Mouse (Mus musculus): ENCODE results near the gene Lin54. TPM values are rescaled to one million over a fixed set of nuclear protein-coding genes. Genes with fewer than 3 reads are reported as not detected.

Lin54 gene
- polyA plus RNA-seq, 1 experiment from 2014 or later, result 5.9 TPM

DNA sequence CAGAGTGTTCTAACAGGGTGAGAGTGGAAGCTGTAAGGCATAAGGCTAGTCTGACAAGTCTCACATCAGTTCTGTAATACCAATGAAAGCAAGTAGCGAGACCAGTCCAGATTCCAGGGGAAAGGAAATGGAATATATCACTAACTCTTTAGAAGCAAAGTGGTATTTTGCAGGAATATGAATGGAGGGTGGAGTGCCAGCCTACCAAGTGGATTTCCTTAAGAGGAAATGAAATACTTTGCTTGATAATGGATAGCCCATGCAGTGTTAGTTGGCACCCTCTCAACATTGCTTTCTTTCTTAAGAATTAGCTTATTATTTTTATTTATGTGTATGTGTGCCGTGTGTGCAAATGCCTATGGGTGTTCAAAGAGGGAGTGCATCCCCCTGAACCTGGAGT, 19.8 kb upstream of the Lin54 start:
- no peak for DNase-seq (ENCODE audit: low spot score)
- peak overlapping the region; percentile 2; the same call in 1 of the 2 replicates for H3K4me2 ChIP-seq (replicated peaks; ENCODE audit: low read depth)
- no peak overlapping the region for H3K27ac ChIP-seq (replicated peaks)
- no peak overlapping the region for H3K9ac ChIP-seq (ENCODE audit: low read length)
- no peak for ATAC-seq (ENCODE audit: low FRiP score, low TSS enrichment)
- no peaks in the 10 kb centered on the region for H3K9me3 ChIP-seq (ENCODE audit: control insufficient read depth, low read length)
- TF ChIP-seq CTCF (IDR thresholded peaks at IDR 0.05; ENCODE audit: low read depth) (no peak), EP300 (optimal IDR thresholded peaks at IDR 0.05) (no peak)
- H3K27me3 ChIP-seq (ENCODE audit: control insufficient read depth, insufficient read depth, low read length), result no peaks in the 10 kb centered on the region
- no peak overlapping the region for H3K4me3 ChIP-seq (ENCODE audit: low read depth, low read length)
- WGBS, result 62% methylated on average over 2 of the region's 2 CpGs
- H3K4me1 ChIP-seq (replicated peaks; ENCODE audit: control insufficient read depth, insufficient read depth), result 0 out of 2 replicates have a peak, but pooled peaks cover 3% of the 10 kb centered on the region
- no peaks in the 10 kb centered on the region for H3K36me3 ChIP-seq (ENCODE audit: control insufficient read depth, insufficient read depth, low read length)

GRCm38 (mm10) chr5:100519027-100519411, 18.6 kb upstream of the Lin54 start:
- Histone ChIP-seq H3K9ac (ENCODE audit: low read length) (peak overlapping the region; percentile 92), H3K36me3 (ENCODE audit: control insufficient read depth, insufficient read depth, low read length) (no peaks in the 10 kb centered on the region), H3K27me3 (ENCODE audit: control insufficient read depth, insufficient read depth, low read length) (no peaks in the 10 kb centered on the region), H3K9me3 (ENCODE audit: control insufficient read depth, low read length) (no peaks in the 10 kb centered on the region), H3K4me3 (ENCODE audit: low read depth, low read length) (peak overlapping the region; percentile 80), H3K27ac (replicated peaks) (peak overlapping the region; percentile 85), H3K4me1 (replicated peaks; ENCODE audit: control insufficient read depth, insufficient read depth) (0 out of 2 replicates have a peak, but pooled peaks cover 3% of the 10 kb centered on the region), H3K4me2 (replicated peaks; ENCODE audit: low read depth) (peak overlapping the region; percentile 74)
- DNase-seq (ENCODE audit: low spot score) (no peak), ATAC-seq (ENCODE audit: low FRiP score, low TSS enrichment) (no peak)
- TF ChIP-seq EP300 (optimal IDR thresholded peaks at IDR 0.05) (no peak), CTCF (IDR thresholded peaks at IDR 0.05; ENCODE audit: low read depth) (no peak)
- WGBS, result 7% methylated on average over 5 of the region's 5 CpGs

DNA sequence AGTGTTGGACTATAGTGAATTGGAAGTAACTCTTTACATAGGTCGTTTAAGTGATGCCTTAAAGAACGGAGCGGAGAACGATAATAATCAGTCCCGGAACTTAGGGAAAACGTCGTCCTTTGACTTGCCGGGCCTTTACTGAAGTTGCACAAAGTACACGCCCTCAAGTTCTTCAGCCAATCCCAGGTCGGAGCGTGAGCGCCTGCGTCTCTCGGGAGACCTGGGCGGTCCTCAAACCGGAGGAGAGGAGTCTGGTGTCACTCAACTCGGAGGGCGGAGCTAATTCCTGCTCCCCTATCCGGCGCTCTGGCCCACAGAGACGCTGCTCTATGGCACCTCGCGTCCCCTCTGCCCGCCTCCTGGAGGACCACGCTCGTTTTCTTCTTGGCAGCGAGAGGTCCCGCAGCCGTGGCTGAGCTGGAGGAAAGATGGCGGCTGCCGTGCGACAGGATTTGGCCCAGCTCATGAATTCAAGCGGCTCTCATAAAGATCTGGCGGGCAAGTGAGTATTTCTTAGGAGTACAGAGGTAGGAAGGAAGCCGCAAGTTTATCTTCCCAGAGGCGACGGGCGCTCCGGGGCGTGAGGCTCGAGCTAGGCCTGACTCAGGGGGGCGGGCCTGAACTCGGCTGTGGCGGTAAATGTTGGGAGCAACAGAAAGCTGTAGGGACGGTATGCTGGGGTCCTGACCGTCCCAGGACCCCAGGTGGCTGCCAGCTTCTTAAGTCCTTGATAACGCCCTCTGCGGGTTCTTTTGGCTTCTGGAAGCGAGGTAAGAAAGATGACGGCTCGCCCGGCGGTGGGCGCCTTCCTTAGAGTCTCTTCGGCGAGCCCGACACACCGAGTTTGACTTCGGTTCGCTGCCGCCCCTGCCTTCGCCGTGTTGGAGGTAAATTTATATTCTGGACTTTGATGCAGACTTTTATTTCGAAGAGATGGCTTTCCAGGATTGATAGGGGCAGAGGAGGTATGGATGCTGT, 17.9 kb upstream of the Lin54 start, which contains the start of gene Cops4:
Gene Cops4, plus strand, starts transcription at position 261 of the 978 bp plus-strand sequence.
- Histone ChIP-seq H3K4me1 (replicated peaks; ENCODE audit: control insufficient read depth, insufficient read depth) (0 out of 2 replicates have a peak, but pooled peaks cover 3% of the 10 kb centered on the region), H3K27me3 (ENCODE audit: control insufficient read depth, insufficient read depth, low read length) (no peaks in the 10 kb centered on the region), H3K9me3 (ENCODE audit: control insufficient read depth, low read length) (no peaks in the 10 kb centered on the region), H3K36me3 (ENCODE audit: control insufficient read depth, insufficient read depth, low read length) (no peaks in the 10 kb centered on the region), H3K4me3 (ENCODE audit: low read depth, low read length) (peak within 1 kb of the TSS; percentile 80), H3K9ac (ENCODE audit: low read length) (peak within 1 kb of the TSS; percentile 92), H3K4me2 (replicated peaks; ENCODE audit: low read depth) (peak within 1 kb of the TSS; percentile 74), H3K27ac (replicated peaks) (peak within 1 kb of the TSS; percentile 85)
- TF ChIP-seq CTCF (IDR thresholded peaks at IDR 0.05; ENCODE audit: low read depth) (peak; percentile 43; the same call in 1 of the 2 replicates), EP300 (optimal IDR thresholded peaks at IDR 0.05) (no peak)
- ATAC-seq (ENCODE audit: low FRiP score, low TSS enrichment), result peak; percentile 100
- under 1% methylated on average over 64 of the region's 64 CpGs for WGBS
- DNase-seq (ENCODE audit: low spot score), result peak; percentile 99

DNA sequence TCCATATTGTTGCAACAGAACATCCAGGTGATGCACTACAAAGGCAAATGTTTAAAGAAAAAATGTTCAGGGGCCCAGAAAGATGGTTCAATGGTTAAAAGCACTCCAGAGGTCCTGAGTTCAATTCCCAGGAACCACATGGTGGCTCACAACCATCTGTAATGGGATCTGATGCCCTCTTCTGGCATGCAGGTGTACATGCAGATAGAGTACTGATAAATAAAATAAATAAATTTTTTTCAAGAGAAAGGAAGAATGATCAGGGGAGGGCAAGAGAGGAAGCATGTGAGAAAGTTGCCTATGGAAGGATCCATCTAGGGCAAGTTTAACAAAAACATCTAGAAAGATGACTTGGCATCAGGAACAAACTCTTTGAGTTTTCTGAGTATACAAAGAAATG, 12.1 kb upstream of the Lin54 start:
- Histone ChIP-seq H3K27ac (replicated peaks) (no peak overlapping the region), H3K4me3 (ENCODE audit: low read depth, low read length) (no peak overlapping the region), H3K27me3 (ENCODE audit: control insufficient read depth, insufficient read depth, low read length) (no peaks in the 10 kb centered on the region), H3K9me3 (ENCODE audit: control insufficient read depth, low read length) (no peaks in the 10 kb centered on the region), H3K36me3 (ENCODE audit: control insufficient read depth, insufficient read depth, low read length) (no peaks in the 10 kb centered on the region), H3K4me1 (replicated peaks; ENCODE audit: control insufficient read depth, insufficient read depth) (no peaks in the 10 kb centered on the region), H3K4me2 (replicated peaks; ENCODE audit: low read depth) (no peak overlapping the region), H3K9ac (ENCODE audit: low read length) (no peak overlapping the region)
- TF ChIP-seq CTCF (IDR thresholded peaks at IDR 0.05; ENCODE audit: low read depth) (peak; percentile 21; the same call in 1 of the 2 replicates), EP300 (optimal IDR thresholded peaks at IDR 0.05) (no peak)
- no peak for ATAC-seq (ENCODE audit: low FRiP score, low TSS enrichment)
- DNase-seq (ENCODE audit: low spot score), result no peak

DNA sequence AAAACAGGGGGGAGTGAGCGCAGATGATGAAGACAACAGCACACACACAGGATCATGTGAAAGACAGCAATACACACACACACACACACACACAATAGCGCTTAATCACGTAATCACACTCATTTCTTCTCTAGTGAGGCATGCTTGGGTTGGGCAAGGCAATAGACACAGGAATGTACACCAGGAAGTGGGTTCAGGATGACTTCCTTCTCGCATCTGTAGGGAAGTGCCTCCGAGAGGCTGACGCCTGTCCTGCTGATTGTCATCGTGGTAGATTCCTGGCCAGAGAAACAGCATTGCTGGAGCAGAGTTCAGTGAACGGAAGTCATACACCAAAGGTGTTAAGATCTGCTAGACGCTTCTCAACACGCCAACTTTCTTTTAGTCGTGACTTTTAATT, 8.8 kb upstream of the Lin54 start:
- no peak overlapping the region for H3K4me2 ChIP-seq (replicated peaks; ENCODE audit: low read depth)
- no peaks in the 10 kb centered on the region for H3K27me3 ChIP-seq (ENCODE audit: control insufficient read depth, insufficient read depth, low read length)
- no peaks in the 10 kb centered on the region for H3K9me3 ChIP-seq (ENCODE audit: control insufficient read depth, low read length)
- H3K4me3 ChIP-seq (ENCODE audit: low read depth, low read length), result no peak overlapping the region
- no peaks in the 10 kb centered on the region for H3K36me3 ChIP-seq (ENCODE audit: control insufficient read depth, insufficient read depth, low read length)
- WGBS, result 59% methylated on average over 11 of the region's 11 CpGs
- TF ChIP-seq EP300 (optimal IDR thresholded peaks at IDR 0.05), result no peak
- TF ChIP-seq CTCF (IDR thresholded peaks at IDR 0.05; ENCODE audit: low read depth), result no peak
- H3K9ac ChIP-seq (ENCODE audit: low read length), result no peak overlapping the region
- no peak overlapping the region for H3K27ac ChIP-seq (replicated peaks)
- H3K4me1 ChIP-seq (replicated peaks; ENCODE audit: control insufficient read depth, insufficient read depth), result no peaks in the 10 kb centered on the region
- no peak for ATAC-seq (ENCODE audit: low FRiP score, low TSS enrichment)
- DNase-seq (ENCODE audit: low spot score), result no peak

GRCm38 (mm10) chr5:100501267-100501666, 828 bp upstream of the Lin54 start:
- Histone ChIP-seq H3K36me3 (ENCODE audit: control insufficient read depth, insufficient read depth, low read length) (no peaks in the 10 kb centered on the region), H3K4me1 (replicated peaks; ENCODE audit: control insufficient read depth, insufficient read depth) (no peaks in the 10 kb centered on the region; the same call in 1 of the 2 replicates), H3K27ac (replicated peaks) (no peak overlapping the region), H3K9me3 (ENCODE audit: control insufficient read depth, low read length) (no peaks in the 10 kb centered on the region), H3K9ac (ENCODE audit: low read length) (no peak overlapping the region), H3K27me3 (ENCODE audit: control insufficient read depth, insufficient read depth, low read length) (no peaks in the 10 kb centered on the region), H3K4me2 (replicated peaks; ENCODE audit: low read depth) (no peak overlapping the region), H3K4me3 (ENCODE audit: low read depth, low read length) (no peak overlapping the region)
- 64% methylated on average over 4 of the region's 4 CpGs for WGBS
- no peak for TF ChIP-seq EP300 (optimal IDR thresholded peaks at IDR 0.05)
- TF ChIP-seq CTCF (IDR thresholded peaks at IDR 0.05; ENCODE audit: low read depth), result no peak
- ATAC-seq (ENCODE audit: low FRiP score, low TSS enrichment), result no peak
- no peak for DNase-seq (ENCODE audit: low spot score)
